ENCODE assay signal across 8 mouse cellular contexts in genomic region chr5:111393346-111394197, GRCm38 (mm10). TPM values are rescaled to one million over a fixed set of nuclear protein-coding genes. Genes with fewer than 3 reads are reported as not detected.
DNase-seq lines count a peak whose midpoint lies in the region; ATAC-seq and TF ChIP-seq lines count a peak whose summit lies in the region.

No protein-coding gene starts in this region.

- peak; percentile 64 for ATAC-seq in heart, embryonic 12.5 days (ENCODE audit: insufficient number of reproducible peaks, low FRiP score)
- peak; percentile 86 for ATAC-seq in forebrain, embryonic 14.5 days
- peak; percentile 53 for ATAC-seq in lung, embryonic 15.5 days (ENCODE audit: borderline replicate concordance, extremely low read depth, low FRiP score, low TSS enrichment)
- ATAC-seq in stomach, embryonic 14.5 days (ENCODE audit: insufficient number of reproducible peaks, insufficient read depth, low FRiP score, low read depth) = peak; percentile 86

- peaks cover 13% of the 10 kb centered on the region; the same call in 1 of the 2 replicates for H3K27me3 ChIP-seq in heart, embryonic 12.5 days (replicated peaks)
- no peaks in the 10 kb centered on the region for H3K27me3 ChIP-seq in heart, adult 2 months (ENCODE audit: control insufficient read depth, insufficient read depth, low read length)
- no peaks in the 10 kb centered on the region for H3K27me3 ChIP-seq in forebrain, embryonic 14.5 days (replicated peaks; ENCODE audit: control insufficient read depth, insufficient read depth, low read length)
- H3K27me3 ChIP-seq in lung, embryonic 15.5 days = no peaks in the 10 kb centered on the region
- H3K27me3 ChIP-seq in stomach, embryonic 14.5 days (ENCODE audit: control insufficient read depth, insufficient read depth, low read length) = no peaks in the 10 kb centered on the region
- H3K27me3 ChIP-seq in thymus, adult 2 months (ENCODE audit: control insufficient read depth, insufficient read depth, low read length) = no peaks in the 10 kb centered on the region

- peak overlapping the region; percentile 59 for H3K4me2 ChIP-seq in heart, embryonic 12.5 days
- H3K4me2 ChIP-seq in forebrain, embryonic 14.5 days (ENCODE audit: low read length) = peak overlapping the region; percentile 55
- H3K4me2 ChIP-seq in lung, embryonic 15.5 days = peak overlapping the region; percentile 36
- H3K4me2 ChIP-seq in stomach, embryonic 14.5 days (replicated peaks; ENCODE audit: low read depth, low read length) = peak overlapping the region; percentile 35

- no peak overlapping the region for H3K9ac ChIP-seq in heart, embryonic 12.5 days
- H3K9ac ChIP-seq in heart, adult 2 months (ENCODE audit: low read depth, low read length) = no peak overlapping the region
- H3K9ac ChIP-seq in forebrain, embryonic 14.5 days (ENCODE audit: low read length) = peak overlapping the region; percentile 50
- H3K9ac ChIP-seq in lung, embryonic 15.5 days = 0 out of 2 replicates have a peak overlapping the region, but pooled peaks have one; percentile 3
- H3K9ac ChIP-seq in stomach, embryonic 14.5 days (replicated peaks; ENCODE audit: low read depth, low read length) = no peak overlapping the region

- no peak for DNase-seq in heart, adult 2 months
- peak; percentile 97 for DNase-seq in brain, embryonic 14.5 days (ENCODE audit: low read depth)
- peak; percentile 96 for DNase-seq in forebrain, embryonic 14.5 days (ENCODE audit: low spot score)
- DNase-seq in kidney, adult 18-20 months = peak; percentile 71
- no peak for DNase-seq in thymus, adult 2 months

- peaks cover 10% of the 10 kb centered on the region for H3K36me3 ChIP-seq in heart, embryonic 12.5 days
- no peaks in the 10 kb centered on the region for H3K36me3 ChIP-seq in heart, adult 2 months (ENCODE audit: control insufficient read depth, insufficient read depth, low read length)
- H3K36me3 ChIP-seq in forebrain, embryonic 14.5 days (ENCODE audit: control insufficient read depth, insufficient read depth, low read length) = peaks cover 11% of the 10 kb centered on the region; the same call in 1 of the 2 replicates
- H3K36me3 ChIP-seq in lung, embryonic 15.5 days = no peaks in the 10 kb centered on the region
- no peaks in the 10 kb centered on the region for H3K36me3 ChIP-seq in stomach, embryonic 14.5 days (ENCODE audit: control insufficient read depth, insufficient read depth, low read length)
- H3K36me3 ChIP-seq in thymus, adult 2 months (ENCODE audit: control insufficient read depth, insufficient read depth, low read length) = no peaks in the 10 kb centered on the region

- H3K9me3 ChIP-seq in heart, embryonic 12.5 days (replicated peaks) = no peaks in the 10 kb centered on the region
- H3K9me3 ChIP-seq in forebrain, embryonic 14.5 days (replicated peaks; ENCODE audit: control insufficient read depth, low read length) = no peaks in the 10 kb centered on the region
- no peaks in the 10 kb centered on the region for H3K9me3 ChIP-seq in lung, embryonic 15.5 days
- no peaks in the 10 kb centered on the region for H3K9me3 ChIP-seq in stomach, embryonic 14.5 days (ENCODE audit: control insufficient read depth, low read depth, low read length)

- peaks cover 51% of the 10 kb centered on the region for H3K4me1 ChIP-seq in heart, embryonic 12.5 days (replicated peaks)
- H3K4me1 ChIP-seq in heart, adult 2 months (ENCODE audit: control insufficient read depth, insufficient read depth, low read length) = peaks cover 4% of the 10 kb centered on the region
- H3K4me1 ChIP-seq in forebrain, embryonic 14.5 days (ENCODE audit: control insufficient read depth, insufficient read depth, low read length) = peaks cover 42% of the 10 kb centered on the region
- peaks cover 52% of the 10 kb centered on the region for H3K4me1 ChIP-seq in lung, embryonic 15.5 days
- H3K4me1 ChIP-seq in stomach, embryonic 14.5 days (ENCODE audit: control insufficient read depth, insufficient read depth, low read length) = peaks cover 48% of the 10 kb centered on the region
- H3K4me1 ChIP-seq in thymus, adult 2 months (replicated peaks; ENCODE audit: control insufficient read depth, insufficient read depth, low read length) = no peaks in the 10 kb centered on the region

- 19% methylated on average over 17 of the region's 17 CpGs for WGBS in heart, embryonic 12.5 days
- 25% methylated on average over 17 of the region's 17 CpGs for WGBS in heart, adult 2 months
- 2% methylated on average over 17 of the region's 17 CpGs for WGBS in forebrain, embryonic 14.5 days
- 7% methylated on average over 17 of the region's 17 CpGs for WGBS in lung, embryonic 15.5 days
- WGBS in stomach, embryonic 14.5 days = 19% methylated on average over 17 of the region's 17 CpGs
- 67% methylated on average over 17 of the region's 17 CpGs for WGBS in thymus, adult 2 months

- intact Hi-C loops in heart, adult 2 months (cut with DNase I) = no loop called here

- H3K79me2 ChIP-seq in heart, adult 2 months (replicated peaks; ENCODE audit: control insufficient read depth, insufficient read depth, low read length) = no peaks in the 10 kb centered on the region

- 0 out of 2 replicates have a peak overlapping the region, but pooled peaks have one; percentile 23 for H3K27ac ChIP-seq in heart, embryonic 12.5 days (ENCODE audit: poor library complexity, severe bottlenecking)
- H3K27ac ChIP-seq in heart, adult 2 months = no peak overlapping the region
- H3K27ac ChIP-seq in forebrain, embryonic 14.5 days (ENCODE audit: low read depth, low read length) = peak overlapping the region; percentile 78
- peak overlapping the region; percentile 59 for H3K27ac ChIP-seq in lung, embryonic 15.5 days
- H3K27ac ChIP-seq in stomach, embryonic 14.5 days (ENCODE audit: low read length) = peak overlapping the region; percentile 34
- no peak overlapping the region for H3K27ac ChIP-seq in thymus, adult 2 months (ENCODE audit: control insufficient read depth, insufficient read depth, low read length)

- TF ChIP-seq CTCF in heart, adult 2 months (IDR thresholded peaks at IDR 0.05) = no peak
- no peak for TF ChIP-seq CTCF in brain, embryonic 14.5 days (IDR thresholded peaks at IDR 0.05; ENCODE audit: borderline replicate concordance, extremely low read depth, insufficient read depth, insufficient read length)
- TF ChIP-seq CTCF in thymus, adult 2 months (IDR thresholded peaks at IDR 0.05; ENCODE audit: borderline replicate concordance, control insufficient read depth, extremely low read depth, insufficient read depth, low read length, poor library complexity) = no peak

- no peak for TF ChIP-seq EP300 in heart, adult 2 months (IDR thresholded peaks at IDR 0.05; ENCODE audit: insufficient read depth, low read depth, low read length)

- peak overlapping the region; percentile 17 for H3K4me3 ChIP-seq in heart, embryonic 12.5 days
- no peak overlapping the region for H3K4me3 ChIP-seq in heart, adult 2 months
- H3K4me3 ChIP-seq in forebrain, embryonic 14.5 days (ENCODE audit: low read depth, low read length) = peak overlapping the region; percentile 21
- H3K4me3 ChIP-seq in lung, embryonic 15.5 days = no peak overlapping the region
- no peak overlapping the region for H3K4me3 ChIP-seq in stomach, embryonic 14.5 days (ENCODE audit: low read depth, low read length)
- H3K4me3 ChIP-seq in thymus, adult 2 months (ENCODE audit: control insufficient read depth, insufficient read depth, low read length) = no peak overlapping the region

- no peak for TF ChIP-seq POLR2A in heart, adult 2 months (IDR thresholded peaks at IDR 0.05; ENCODE audit: insufficient read depth, low read depth, low read length)
- no peak for TF ChIP-seq POLR2A in brain, embryonic 14.5 days (IDR thresholded peaks at IDR 0.05; ENCODE audit: borderline replicate concordance, extremely low read depth, insufficient read depth, insufficient read length, poor library complexity, severe bottlenecking)
- TF ChIP-seq POLR2A in thymus, adult 2 months (IDR thresholded peaks at IDR 0.05; ENCODE audit: control insufficient read depth, extremely low read depth, insufficient read depth, low read length, poor library complexity) = no peak

RNA-seq across cellular contexts. Expression of gene Mn1, which starts 23.6 kb away (rescaled TPM):
- 8.0 and 8.2 TPM in 2 replicates for polyA plus RNA-seq in heart, embryonic 12.5 days (2016; fragmentation: Nextera tagmentation; extraction: Ambion mirVana)
- total RNA-seq in heart, adult 2 months (2021) = 10 to 100 TPM; 18.7 to 23.9 TPM
- 4.8 and 5.5 TPM in 2 replicates for polyA plus RNA-seq in heart, adult 2 months (2012; rRNA removed)
- 46.8 and 54.3 TPM in 2 replicates for polyA plus RNA-seq in brain, embryonic 14.5 days (2012; rRNA removed)
- 57.2 and 71.2 TPM in 2 replicates for polyA plus RNA-seq in forebrain, embryonic 14.5 days (2014; fragmentation: Nextera tagmentation; extraction: Ambion mirVana)
- polyA plus RNA-seq in lung, embryonic 15.5 days (2015; fragmentation: Nextera tagmentation; extraction: Ambion mirVana) = 7.8 and 9.0 TPM in 2 replicates
- polyA plus RNA-seq in stomach, embryonic 14.5 days (2014; fragmentation: Nextera tagmentation; extraction: Ambion mirVana) = 17.0 and 18.1 TPM in 2 replicates
- polyA plus RNA-seq in thymus, adult 2 months (2012; rRNA removed) = 2.4 and 3.4 TPM in 2 replicates

Comparison
In these comparisons a context has a peak if more than half of its experiments do, and no peak if none do; other contexts are left out.
1. H3K27ac ChIP-seq: peak in heart, embryonic 12.5 days (single experiment), forebrain, embryonic 14.5 days (single experiment), lung, embryonic 15.5 days (single experiment) and stomach, embryonic 14.5 days (single experiment); none in heart, adult 2 months (single experiment) and thymus, adult 2 months (single experiment).
2. H3K4me3 ChIP-seq: peak in heart, embryonic 12.5 days (single experiment) and forebrain, embryonic 14.5 days (single experiment); none in heart, adult 2 months (single experiment), lung, embryonic 15.5 days (single experiment), stomach, embryonic 14.5 days (single experiment) and thymus, adult 2 months (single experiment).
3. H3K9ac ChIP-seq: peak in forebrain, embryonic 14.5 days (single experiment) and lung, embryonic 15.5 days (single experiment); none in heart, embryonic 12.5 days (single experiment), heart, adult 2 months (single experiment) and stomach, embryonic 14.5 days (single experiment).
4. DNase-seq: peak in brain, embryonic 14.5 days (single experiment), forebrain, embryonic 14.5 days (single experiment) and kidney, adult 18-20 months (single experiment); none in heart, adult 2 months (0 of 2) and thymus, adult 2 months (single experiment).
5. Peak in every context shown above with its lines, with median percentiles within 50 percentile points of each other: ATAC-seq and H3K4me2 ChIP-seq.